Mouse (Mus musculus) megakaryocyte-erythroid progenitor cell, adult 5-6 weeks (primary cell): ENCODE measurements at regions not wholly inside any gene's neighbourhood (a gene's known extent, or its start where the extent isn't known, plus 50 kb on each side); places are given as distances from the start of the nearest gene placed in this dataset.
"Not testable (repeated sequence)": the region's sequence is repeated elsewhere in the genome, so short reads cannot be mapped to it uniquely, and the experiment has no call there.

Experiments used
- ATAC-seq: replicated peaks from 2 replicates; pipeline ENCODE4 v1.8.0; 2016; ENCODE audit warnings: mild to moderate bottlenecking, inconsistent platforms; ENCODE audit not compliant: severe bottlenecking, poor library complexity, low FRiP score, low TSS enrichment

- no peak for ATAC-seq
Observed at GRCm38 (mm10) chr9:83728428-83728827, 77.6 kb downstream of the Elovl4 start.

- peak; percentile 99 for ATAC-seq
Observed at GRCm38 (mm10) chr9:83727462-83728189, 78.5 kb downstream of the Elovl4 start.

GRCm38 (mm10) chr9:83726979-83727378 lies 79.1 kb downstream of the Elovl4 start:
- ATAC-seq, result no peak

GRCm38 (mm10) chr9:83726105-83726504 lies 80.0 kb downstream of the Elovl4 start:
- ATAC-seq, result no peak

GRCm38 (mm10) chr9:83725545-83725944 lies 80.5 kb downstream of the Elovl4 start:
- no peak for ATAC-seq

GRCm38 (mm10) chr9:83720982-83721381 lies 85.1 kb downstream of the Elovl4 start:
- ATAC-seq, result no peak

GRCm38 (mm10) chr9:83719811-83720210 lies 86.3 kb downstream of the Elovl4 start:
- ATAC-seq, result no peak

GRCm38 (mm10) chr9:83718084-83718483 lies 88.0 kb downstream of the Elovl4 start:
- not testable (repeated sequence) for ATAC-seq

GRCm38 (mm10) chr9:83716101-83716763 lies 89.8 kb downstream of the Elovl4 start:
- no peak for ATAC-seq

- no peak for ATAC-seq
Observed at GRCm38 (mm10) chr9:83707361-83707760, 98.7 kb downstream of the Elovl4 start.

- no peak for ATAC-seq
Observed at GRCm38 (mm10) chr9:83706071-83706470, 100.0 kb downstream of the Elovl4 start.

GRCm38 (mm10) chr9:83704186-83704585 lies 101.9 kb downstream of the Elovl4 start:
- ATAC-seq, result no peak

- ATAC-seq, result no peak
Observed at GRCm38 (mm10) chr9:83700916-83701315, 105.2 kb downstream of the Elovl4 start.

GRCm38 (mm10) chr9:83700056-83700455 lies 106.0 kb downstream of the Elovl4 start:
- ATAC-seq, result no peak

GRCm38 (mm10) chr9:83691332-83692198 lies 114.5 kb downstream of the Elovl4 start:
- ATAC-seq, result peak; percentile 92
